Mouse (Mus musculus): ENCODE measurements at regions not wholly inside any gene's neighbourhood (a gene's known extent, or its start where the extent isn't known, plus 50 kb on each side); places are given as distances from the start of the nearest gene placed in this dataset.
"Not testable (repeated sequence)": the region's sequence is repeated elsewhere in the genome, so short reads cannot be mapped to it uniquely, and the experiment has no call there.

DNA sequence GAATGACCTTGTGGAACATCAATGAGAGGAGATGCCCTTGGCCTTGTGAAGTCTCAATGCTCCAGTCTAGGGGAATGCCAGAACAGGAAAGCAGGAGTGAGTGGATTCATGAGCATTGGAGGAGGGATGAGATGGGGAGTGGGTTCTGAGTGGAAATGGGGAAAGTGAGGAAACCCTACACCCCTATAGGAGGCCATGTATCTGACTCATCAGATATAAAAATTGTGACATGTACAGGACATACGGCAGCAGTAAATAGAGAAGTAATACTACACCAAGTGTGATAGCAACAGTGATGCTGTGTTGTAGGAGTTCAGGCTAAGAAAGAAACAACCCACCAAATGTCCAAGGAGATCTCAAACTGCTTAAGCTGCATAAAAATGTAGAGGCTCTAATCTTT, 285.8 kb upstream of the Zfp386 start:
- not testable (repeated sequence) for TF ChIP-seq CTCF (IDR thresholded peaks at IDR 0.05; ENCODE audit: low read depth, low read length); POLR2A (IDR thresholded peaks at IDR 0.05; ENCODE audit: extremely low read depth, insufficient read depth, low read length)
